Mouse (Mus musculus) cerebellum, adult 8-10 months (tissue): ENCODE results near the gene Cacng1.

Experiments used
- DNase-seq: peaks from one replicate; pipeline ENCODE4 v3.0.0; 2022

Gene Cacng1

GRCm38 (mm10) chr11:107716332-107716938 lies at the start of gene Cacng1:
Gene Cacng1, minus strand, starts transcription at chr11:107716522.
- no peak for DNase-seq

DNA sequence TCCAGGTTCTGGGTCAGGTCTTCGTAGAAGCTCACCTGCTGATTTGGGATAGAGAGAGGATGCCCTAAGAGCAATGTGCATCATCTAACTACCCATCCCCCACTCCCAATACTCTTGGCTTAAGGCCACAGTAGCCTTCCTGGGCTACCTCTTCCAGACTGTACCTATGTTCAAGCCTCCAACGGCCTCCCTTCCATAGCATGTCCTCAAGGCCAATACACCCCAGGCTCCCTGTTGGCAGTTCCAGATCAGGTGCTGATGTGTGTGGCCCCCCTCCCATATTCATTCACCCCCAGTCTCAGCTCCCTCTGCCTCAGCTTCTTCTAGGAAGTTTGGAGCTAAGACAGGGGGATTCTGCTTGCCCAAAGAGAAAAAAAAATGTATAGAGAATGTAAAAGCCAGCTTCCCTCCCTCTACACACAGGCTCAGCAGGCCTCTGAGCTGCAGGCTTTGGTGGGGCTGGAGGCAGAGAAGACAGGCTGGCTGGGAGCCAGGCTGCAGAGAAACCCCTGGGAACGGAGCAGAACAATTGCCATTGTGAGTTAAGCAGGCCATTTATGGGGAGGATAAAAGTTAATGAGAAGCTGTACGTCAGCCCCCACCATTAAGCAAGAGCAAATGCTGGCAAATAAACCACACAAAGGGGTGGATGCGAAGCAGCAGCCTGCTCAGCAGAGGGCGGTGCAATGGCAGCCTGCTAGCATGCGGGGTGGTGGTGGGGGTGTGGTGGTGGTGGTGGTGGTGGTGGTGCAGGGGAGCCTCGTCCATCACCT lies 46.6 kb upstream of the Cacng1 start:
- no peak for DNase-seq

GRCm38 (mm10) chr11:107761790-107762500 lies 45.6 kb upstream of the Cacng1 start:
- no peak for DNase-seq

- no peak for DNase-seq
Observed at GRCm38 (mm10) chr11:107760001-107760400, 43.7 kb upstream of the Cacng1 start.

DNA sequence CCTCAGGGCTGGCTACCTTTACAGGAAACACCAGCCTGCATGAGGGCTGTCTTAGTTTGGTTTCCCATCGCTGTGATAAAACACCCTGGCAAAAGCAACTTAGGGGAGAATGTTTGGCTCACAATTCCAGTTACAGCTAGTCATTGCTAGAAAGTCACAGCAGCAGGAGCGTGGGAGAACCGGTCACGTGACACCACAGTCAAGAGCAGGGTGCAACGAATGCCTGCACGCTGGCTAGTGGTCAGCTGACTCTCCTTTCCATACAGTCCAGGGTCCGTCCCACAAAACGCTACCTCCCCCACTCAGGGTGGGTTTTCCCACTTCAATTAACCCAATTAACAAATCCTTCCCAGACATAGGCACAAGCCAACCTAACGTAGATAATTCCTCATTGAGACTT lies 43.2 kb upstream of the Cacng1 start:
- no peak for DNase-seq

DNA sequence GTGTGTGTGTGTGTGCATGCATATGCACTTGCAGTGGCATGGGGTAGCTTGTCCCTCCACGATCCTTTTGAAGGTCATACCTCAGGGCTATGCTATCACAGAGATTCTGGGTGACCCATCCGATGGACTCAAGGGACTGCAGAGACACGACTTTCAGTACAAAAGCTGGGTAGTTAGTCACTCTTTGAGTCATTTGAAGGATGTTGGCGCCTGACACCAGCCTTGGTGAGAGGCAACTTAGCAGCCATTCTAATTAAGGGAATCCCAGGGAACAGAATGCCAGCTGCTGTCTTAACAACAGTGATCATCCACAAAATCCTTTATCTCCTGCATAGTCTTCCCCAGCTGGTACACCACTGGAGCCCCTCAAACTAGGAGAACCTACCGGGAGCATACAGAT lies 32.8 kb upstream of the Cacng1 start:
- no peak for DNase-seq

GRCm38 (mm10) chr11:107748243-107749035 lies 32.1 kb upstream of the Cacng1 start:
- no peak for DNase-seq

- no peak for DNase-seq
Observed at GRCm38 (mm10) chr11:107743100-107743499, 26.8 kb upstream of the Cacng1 start.

- no peak for DNase-seq
Observed at GRCm38 (mm10) chr11:107738418-107739099, 22.2 kb upstream of the Cacng1 start.

GRCm38 (mm10) chr11:107737886-107738285 lies 21.6 kb upstream of the Cacng1 start:
- no peak for DNase-seq

GRCm38 (mm10) chr11:107734133-107734532 lies 17.8 kb upstream of the Cacng1 start:
- no peak for DNase-seq

DNA sequence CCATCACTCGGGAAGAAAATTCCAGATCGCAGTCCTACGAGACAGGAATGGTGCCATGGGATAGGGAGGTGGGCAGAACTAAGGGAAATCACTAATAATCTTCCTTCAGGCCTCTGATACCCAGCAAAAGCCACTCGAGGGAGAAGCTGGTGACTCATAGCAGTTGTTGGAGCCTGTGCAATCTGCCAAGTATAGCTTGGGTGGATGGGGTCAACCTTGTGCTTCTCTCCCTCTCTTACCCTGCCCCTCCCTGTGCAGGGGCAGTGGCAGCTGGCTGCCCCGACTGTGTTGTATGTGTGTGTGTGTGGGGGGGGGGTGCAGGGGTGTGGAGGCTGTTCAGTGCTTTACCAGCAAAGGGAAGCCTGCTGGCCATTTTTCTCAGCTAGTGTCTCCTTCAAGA lies 15.2 kb upstream of the Cacng1 start:
- DNase-seq = no peak

DNA sequence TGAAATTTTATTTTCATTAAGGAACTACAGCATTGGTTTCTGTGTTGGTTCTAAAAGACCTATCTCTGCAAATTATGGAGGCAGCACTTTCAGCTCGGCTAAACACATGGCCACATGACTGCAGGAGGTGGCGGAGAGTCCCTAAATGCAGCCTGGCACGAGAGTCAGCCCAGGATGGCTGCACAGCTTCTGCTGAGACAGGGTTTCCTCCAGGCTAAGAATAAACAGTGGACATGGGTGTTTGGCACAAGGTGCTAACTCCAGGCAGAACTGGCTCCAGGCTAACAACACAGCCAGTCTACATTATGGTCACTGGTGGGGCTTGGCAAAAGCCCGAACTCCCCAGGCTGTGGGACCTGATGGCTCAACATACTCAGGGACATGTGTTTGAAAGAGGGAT lies 14.6 kb upstream of the Cacng1 start:
- DNase-seq = peak; percentile 45

- no peak for DNase-seq
Observed at GRCm38 (mm10) chr11:107729141-107729540, 12.8 kb upstream of the Cacng1 start.

DNA sequence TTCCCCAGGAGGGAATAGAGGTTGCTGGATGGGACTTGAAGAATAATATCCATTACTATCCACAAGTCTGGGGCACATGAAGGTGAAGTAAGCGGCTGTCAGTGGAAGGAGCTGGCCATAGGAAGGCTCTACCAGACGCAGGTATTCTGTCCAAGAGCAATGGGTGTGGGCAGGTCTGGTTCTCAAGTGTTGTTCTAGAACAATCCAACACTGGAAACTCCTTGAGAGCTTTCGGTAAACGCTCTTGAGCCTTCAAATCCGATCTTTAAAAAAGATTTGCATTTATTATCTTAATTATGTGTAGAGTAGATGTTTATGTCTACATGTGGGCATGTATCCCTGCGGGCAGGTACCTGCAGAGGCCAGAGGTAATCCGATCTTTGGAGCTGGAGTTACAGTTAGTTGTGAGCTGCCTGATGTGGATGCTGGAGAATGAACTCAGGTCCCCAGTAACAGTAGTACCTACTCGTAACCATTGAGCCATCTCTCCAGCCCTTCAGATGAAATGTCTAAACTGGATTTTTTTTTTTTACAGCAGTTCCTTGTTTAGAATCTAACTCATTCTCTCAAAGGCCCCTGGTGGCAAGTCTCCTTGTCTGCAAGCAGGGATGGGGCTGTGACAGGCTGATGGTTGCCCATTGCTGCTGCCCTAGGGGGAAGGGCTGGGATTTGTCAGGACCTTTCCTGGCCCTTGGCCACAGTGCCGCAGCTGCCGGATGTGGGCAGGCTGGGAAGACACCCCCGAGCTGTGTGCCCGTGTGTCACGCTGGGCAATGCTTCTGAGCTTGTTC lies 11.9 kb upstream of the Cacng1 start:
- no peak for DNase-seq

DNA sequence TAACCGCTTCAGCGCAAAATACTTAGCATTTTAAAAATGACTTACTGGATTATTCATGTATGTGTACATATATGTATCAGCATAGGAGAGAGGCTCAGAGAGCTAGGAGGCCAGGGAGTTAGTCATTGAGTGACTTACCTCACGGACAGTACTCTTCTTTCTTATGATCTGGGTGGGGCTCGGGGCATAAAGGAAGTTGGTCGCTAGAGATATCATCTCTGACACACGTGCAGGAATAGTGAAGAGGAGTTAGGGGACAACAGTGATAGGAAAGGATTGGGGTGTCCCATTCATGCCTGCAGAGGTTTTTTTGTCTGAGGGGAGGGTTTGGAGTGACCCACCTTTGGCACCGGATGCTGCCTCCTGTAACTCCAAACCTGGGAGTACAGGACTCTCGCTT lies 8.3 kb upstream of the Cacng1 start:
- DNase-seq = no peak

- DNase-seq = no peak
Observed at GRCm38 (mm10) chr11:107721057-107721456, 4.7 kb upstream of the Cacng1 start.

DNA sequence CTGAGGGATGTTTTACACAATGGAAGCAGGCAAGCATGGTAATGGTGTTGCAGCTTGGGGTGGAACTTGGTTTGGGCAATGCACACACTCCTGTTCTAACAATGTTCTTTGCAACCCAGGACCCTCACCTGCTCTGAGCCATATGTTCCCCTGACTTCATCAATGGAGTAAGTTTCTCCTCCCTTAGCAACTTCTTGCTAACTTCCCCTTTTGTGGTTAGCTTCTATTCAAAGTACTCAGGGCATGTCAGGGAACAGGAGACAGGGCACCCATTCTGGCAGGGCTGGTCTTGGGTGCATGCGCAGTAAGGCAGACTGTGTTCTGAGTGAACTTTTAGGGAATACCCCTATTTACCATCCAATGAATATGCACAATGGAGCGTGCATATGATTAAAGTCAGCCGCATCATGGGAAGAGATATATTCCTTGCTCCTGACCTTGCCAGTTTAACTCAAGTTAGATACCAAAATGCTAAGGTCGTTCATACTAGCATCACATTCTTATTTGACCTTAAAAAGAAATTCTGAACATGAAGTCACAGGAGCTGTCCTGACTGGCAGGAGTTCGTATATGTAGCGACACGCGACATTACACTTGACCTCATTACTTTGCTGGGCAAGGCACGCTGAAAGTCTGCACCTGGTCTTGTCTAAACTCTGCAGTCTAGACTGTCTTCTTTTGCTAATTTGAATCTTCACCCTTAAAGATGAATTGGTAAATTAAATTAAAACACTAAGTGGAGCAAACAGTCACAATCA lies 4.1 kb upstream of the Cacng1 start:
- DNase-seq = no peak

- no peak for DNase-seq
Observed at GRCm38 (mm10) chr11:107714368-107714767, 2.0 kb downstream of the Cacng1 start.

GRCm38 (mm10) chr11:107710379-107710778 lies 5.9 kb downstream of the Cacng1 start:
- no peak for DNase-seq
